Mouse (Mus musculus): ENCODE measurements around the gene Tmem136. TPM values are rescaled to one million over a fixed set of nuclear protein-coding genes. Genes with fewer than 3 reads are reported as not detected.

Tmem136 gene
- polyA plus RNA-seq, 1 experiment from 2014 or later: 11.8 TPM

DNA sequence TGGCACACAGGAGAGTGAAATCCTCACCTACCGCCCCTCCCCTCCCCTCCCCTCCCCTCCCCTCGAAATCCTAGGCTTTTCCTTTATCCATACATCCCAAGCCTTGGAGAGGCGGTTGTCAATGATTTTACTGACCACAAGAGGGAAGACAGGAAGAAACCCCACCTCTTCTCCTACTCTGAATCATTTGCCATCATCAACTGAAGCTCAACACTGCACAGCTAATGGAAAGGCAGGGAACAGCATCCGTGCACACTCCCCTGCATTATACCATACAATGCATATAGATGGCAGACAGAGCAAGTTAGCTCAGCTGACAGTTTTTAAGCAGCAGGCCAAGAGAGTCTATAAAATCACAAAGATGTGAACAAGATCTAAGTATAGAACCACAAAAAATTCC is 45.2 kb downstream of the Tmem136 start:
- WGBS: 15% methylated on average over 4 of the region's 4 CpGs

DNA sequence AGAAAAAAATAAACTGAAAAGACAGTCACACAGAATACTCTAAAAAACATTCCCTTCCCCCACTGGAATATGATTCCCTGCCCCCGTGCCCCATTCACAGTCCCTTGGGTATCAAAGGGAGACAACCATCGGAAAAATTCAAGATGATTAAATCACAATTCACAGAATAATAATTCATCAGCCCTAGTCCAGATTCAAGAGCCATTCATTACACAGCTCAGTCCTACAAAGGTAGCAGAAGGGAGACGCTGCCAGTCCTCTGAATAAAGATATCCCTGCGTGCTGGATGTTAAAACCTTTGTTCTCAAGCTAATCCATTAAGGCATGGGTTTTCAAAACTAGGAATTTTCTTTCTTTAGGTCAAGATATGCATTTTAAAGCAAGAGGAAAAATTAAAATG is 45.8 kb downstream of the Tmem136 start:
- peak; percentile 42; the same call in 1 of the 2 replicates for ATAC-seq (ENCODE audit: low read depth)
- H3K27me3 ChIP-seq (ENCODE audit: control insufficient read depth, insufficient read depth, low read length): no peaks in the 10 kb centered on the region
- peak overlapping the region; percentile 62 for H3K27ac ChIP-seq (ENCODE audit: low read depth, low read length)
- WGBS: 24% methylated on average over 4 of the region's 4 CpGs
- H3K4me2 ChIP-seq (ENCODE audit: low read depth, low read length): peak overlapping the region; percentile 54
- peak overlapping the region; percentile 34 for H3K4me3 ChIP-seq (ENCODE audit: low read depth, low read length)
- H3K9ac ChIP-seq (replicated peaks; ENCODE audit: low read depth, low read length): peak overlapping the region; percentile 41
- peaks cover 19% of the 10 kb centered on the region; the same call in 1 of the 2 replicates for H3K4me1 ChIP-seq (ENCODE audit: control insufficient read depth, insufficient read depth, low read length)
- no peaks in the 10 kb centered on the region for H3K36me3 ChIP-seq (ENCODE audit: control insufficient read depth, insufficient read depth, low read length)
- H3K9me3 ChIP-seq (ENCODE audit: control insufficient read depth, low read length): no peaks in the 10 kb centered on the region

More for the DNA sequence above, 45.2 kb downstream of the Tmem136 start:
- Histone ChIP-seq H3K4me2 (ENCODE audit: low read depth, low read length) (peak overlapping the region; percentile 21; the same call in 1 of the 2 replicates), H3K27me3 (ENCODE audit: control insufficient read depth, insufficient read depth, low read length) (no peaks in the 10 kb centered on the region), H3K9ac (replicated peaks; ENCODE audit: low read depth, low read length) (peak overlapping the region; percentile 41), H3K27ac (ENCODE audit: low read depth, low read length) (peak overlapping the region; percentile 62), H3K4me1 (ENCODE audit: control insufficient read depth, insufficient read depth, low read length) (peaks cover 19% of the 10 kb centered on the region; the same call in 1 of the 2 replicates), H3K36me3 (ENCODE audit: control insufficient read depth, insufficient read depth, low read length) (no peaks in the 10 kb centered on the region), H3K4me3 (ENCODE audit: low read depth, low read length) (peak overlapping the region; percentile 34), H3K9me3 (ENCODE audit: control insufficient read depth, low read length) (no peaks in the 10 kb centered on the region)
- peak; percentile 95 for ATAC-seq (ENCODE audit: low read depth)

DNA sequence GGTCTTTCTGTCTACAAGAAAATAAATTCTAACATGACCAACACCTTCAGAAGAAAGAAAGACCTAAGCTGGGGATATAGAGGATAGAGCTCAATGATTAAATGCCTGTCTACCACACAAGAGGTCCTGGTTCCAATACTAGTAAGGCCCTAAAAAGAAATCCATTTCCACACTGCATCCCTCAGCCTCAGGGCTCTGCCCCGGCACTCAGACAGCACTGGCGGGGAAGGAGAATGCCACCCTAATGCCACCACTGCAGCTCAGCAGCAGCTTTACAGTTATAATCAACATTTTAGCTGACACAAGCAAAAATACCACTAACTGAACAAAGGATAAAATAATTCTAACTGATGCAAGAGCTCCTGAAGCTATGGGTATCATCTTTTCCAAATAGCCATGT is 46.2 kb downstream of the Tmem136 start:
- peak overlapping the region; percentile 62 for H3K27ac ChIP-seq (ENCODE audit: low read depth, low read length)
- WGBS: 27% methylated on average over 2 of the region's 2 CpGs
- H3K27me3 ChIP-seq (ENCODE audit: control insufficient read depth, insufficient read depth, low read length): no peaks in the 10 kb centered on the region
- no peaks in the 10 kb centered on the region for H3K9me3 ChIP-seq (ENCODE audit: control insufficient read depth, low read length)
- peak overlapping the region; percentile 34 for H3K4me3 ChIP-seq (ENCODE audit: low read depth, low read length)
- peak; percentile 62 for ATAC-seq (ENCODE audit: low read depth)
- H3K4me2 ChIP-seq (ENCODE audit: low read depth, low read length): peak overlapping the region; percentile 54
- no peaks in the 10 kb centered on the region for H3K36me3 ChIP-seq (ENCODE audit: control insufficient read depth, insufficient read depth, low read length)
- H3K9ac ChIP-seq (replicated peaks; ENCODE audit: low read depth, low read length): peak overlapping the region; percentile 41
- H3K4me1 ChIP-seq (ENCODE audit: control insufficient read depth, insufficient read depth, low read length): peaks cover 19% of the 10 kb centered on the region; the same call in 1 of the 2 replicates

DNA sequence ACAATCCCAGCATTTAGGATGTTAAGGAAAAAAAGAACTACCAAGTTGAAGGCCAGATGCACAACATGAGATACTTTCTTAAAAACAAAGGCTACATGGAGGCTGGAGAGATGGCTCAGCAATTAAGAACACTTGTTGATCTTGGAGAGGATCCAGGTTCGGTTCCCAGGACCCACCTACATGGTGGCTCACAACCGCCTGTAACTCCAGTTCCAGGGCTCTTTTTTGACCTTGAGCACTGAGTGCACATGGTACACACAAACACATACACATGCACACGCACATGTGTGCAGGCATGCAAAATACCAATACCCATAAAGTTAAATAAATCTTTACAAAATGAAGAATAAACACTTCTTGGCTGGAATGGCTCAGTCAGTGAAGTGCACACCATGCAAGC is 48.5 kb downstream of the Tmem136 start:
- Histone ChIP-seq H3K4me1 (ENCODE audit: control insufficient read depth, insufficient read depth, low read length) (peaks cover 19% of the 10 kb centered on the region; the same call in 1 of the 2 replicates), H3K36me3 (ENCODE audit: control insufficient read depth, insufficient read depth, low read length) (no peaks in the 10 kb centered on the region), H3K4me3 (ENCODE audit: low read depth, low read length) (no peak overlapping the region), H3K9me3 (ENCODE audit: control insufficient read depth, low read length) (no peaks in the 10 kb centered on the region), H3K27me3 (ENCODE audit: control insufficient read depth, insufficient read depth, low read length) (no peaks in the 10 kb centered on the region), H3K27ac (ENCODE audit: low read depth, low read length) (no peak overlapping the region), H3K9ac (replicated peaks; ENCODE audit: low read depth, low read length) (no peak overlapping the region), H3K4me2 (ENCODE audit: low read depth, low read length) (peak overlapping the region; percentile 15; the same call in 1 of the 2 replicates)
- no peak for ATAC-seq (ENCODE audit: low read depth)
- WGBS: 92% methylated on average over 3 of the region's 3 CpGs

DNA sequence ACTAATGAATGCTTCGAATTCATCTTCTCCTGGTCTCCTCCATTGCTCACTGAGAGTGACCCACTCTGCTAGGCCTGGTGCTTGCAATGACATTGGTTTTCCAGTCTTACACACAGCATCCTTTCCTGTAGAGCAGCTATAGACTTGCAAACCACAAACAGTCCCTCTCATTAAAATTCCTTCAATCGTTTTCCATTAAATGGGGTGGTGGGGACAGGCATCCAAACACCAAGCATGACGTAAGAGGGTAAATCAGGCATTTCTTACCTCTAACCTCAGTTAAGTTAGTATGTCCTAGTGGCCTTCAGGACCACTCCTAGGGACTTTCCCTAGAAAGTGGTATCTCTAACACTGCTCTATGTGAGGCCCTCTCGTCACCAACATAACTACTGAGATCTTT is 51.1 kb downstream of the Tmem136 start:
- no peak overlapping the region for H3K4me3 ChIP-seq (ENCODE audit: low read depth, low read length)
- ATAC-seq (ENCODE audit: low read depth): no peak
- H3K9me3 ChIP-seq (ENCODE audit: control insufficient read depth, low read length): no peaks in the 10 kb centered on the region
- no peak overlapping the region for H3K4me2 ChIP-seq (ENCODE audit: low read depth, low read length)
- H3K27ac ChIP-seq (ENCODE audit: low read depth, low read length): no peak overlapping the region
- H3K27me3 ChIP-seq (ENCODE audit: control insufficient read depth, insufficient read depth, low read length): no peaks in the 10 kb centered on the region
- H3K4me1 ChIP-seq (ENCODE audit: control insufficient read depth, insufficient read depth, low read length): peaks cover 13% of the 10 kb centered on the region; the same call in 1 of the 2 replicates
- H3K36me3 ChIP-seq (ENCODE audit: control insufficient read depth, insufficient read depth, low read length): no peaks in the 10 kb centered on the region
- WGBS: 83% methylated on average over 4 of the region's 4 CpGs
- no peak overlapping the region for H3K9ac ChIP-seq (replicated peaks; ENCODE audit: low read depth, low read length)

DNA sequence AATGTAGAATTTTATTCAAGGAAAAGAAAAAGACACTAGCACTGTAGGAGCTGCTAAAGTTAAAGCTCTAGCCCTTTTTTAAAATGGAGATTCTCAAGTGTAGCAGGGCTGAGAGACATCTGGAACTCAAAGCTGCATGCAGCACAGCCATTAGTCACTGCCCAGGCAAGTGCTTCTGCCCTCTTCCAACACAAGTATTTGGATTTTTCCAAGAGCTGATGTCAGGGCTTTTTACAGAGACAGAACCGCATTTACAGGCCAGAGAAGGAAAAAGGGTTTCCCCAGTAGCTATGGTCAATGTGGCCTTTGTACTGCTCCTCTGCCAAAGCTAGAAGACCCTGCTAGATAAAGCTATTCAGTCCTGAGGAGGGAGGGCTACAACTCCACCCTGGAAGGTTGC is 54.8 kb downstream of the Tmem136 start:
- H3K9me3 ChIP-seq (ENCODE audit: control insufficient read depth, low read length): no peaks in the 10 kb centered on the region
- no peak overlapping the region for H3K27ac ChIP-seq (ENCODE audit: low read depth, low read length)
- 88% methylated on average over 1 of the region's 1 CpGs for WGBS
- ATAC-seq (ENCODE audit: low read depth): no peak
- no peaks in the 10 kb centered on the region for H3K36me3 ChIP-seq (ENCODE audit: control insufficient read depth, insufficient read depth, low read length)
- H3K27me3 ChIP-seq (ENCODE audit: control insufficient read depth, insufficient read depth, low read length): no peaks in the 10 kb centered on the region
- H3K4me2 ChIP-seq (ENCODE audit: low read depth, low read length): no peak overlapping the region
- H3K4me1 ChIP-seq (ENCODE audit: control insufficient read depth, insufficient read depth, low read length): no peaks in the 10 kb centered on the region
- no peak overlapping the region for H3K4me3 ChIP-seq (ENCODE audit: low read depth, low read length)
- no peak overlapping the region for H3K9ac ChIP-seq (replicated peaks; ENCODE audit: low read depth, low read length)

Other genes starting within 250 kb of the Tmem136 start
- gene Grik4, start 172.1 kb downstream of the Tmem136 start, polyA plus RNA-seq (2014; fragmentation: Nextera tagmentation; extraction: Ambion mirVana): 5.2 and 5.6 TPM in 2 replicates
- 32.4 and 51.4 TPM in 2 replicates for gene Arhgef12, start 9.3 kb downstream of the Tmem136 start, polyA plus RNA-seq (2014; fragmentation: Nextera tagmentation; extraction: Ambion mirVana)
- gene Pou2f3, start 93.8 kb upstream of the Tmem136 start, polyA plus RNA-seq (2014; fragmentation: Nextera tagmentation; extraction: Ambion mirVana): not detected in 2 replicates
- gene Oaf, start 123.3 kb upstream of the Tmem136 start, polyA plus RNA-seq (2014; fragmentation: Nextera tagmentation; extraction: Ambion mirVana): 2.3 and 9.3 TPM in 2 replicates
- gene Trim29, start 194.3 kb upstream of the Tmem136 start, polyA plus RNA-seq (2014; fragmentation: Nextera tagmentation; extraction: Ambion mirVana): not detected in 2 replicates

All from neural tube, embryonic 14.5 days (tissue).